Mouse (Mus musculus) right cerebral cortex, postnatal 14 days (tissue): ENCODE measurements around the gene C2.

ENCODE experiments used
- DNase-seq: peaks from one replicate; pipeline ENCODE4 v3.0.0; 2022

C2 gene

DNA sequence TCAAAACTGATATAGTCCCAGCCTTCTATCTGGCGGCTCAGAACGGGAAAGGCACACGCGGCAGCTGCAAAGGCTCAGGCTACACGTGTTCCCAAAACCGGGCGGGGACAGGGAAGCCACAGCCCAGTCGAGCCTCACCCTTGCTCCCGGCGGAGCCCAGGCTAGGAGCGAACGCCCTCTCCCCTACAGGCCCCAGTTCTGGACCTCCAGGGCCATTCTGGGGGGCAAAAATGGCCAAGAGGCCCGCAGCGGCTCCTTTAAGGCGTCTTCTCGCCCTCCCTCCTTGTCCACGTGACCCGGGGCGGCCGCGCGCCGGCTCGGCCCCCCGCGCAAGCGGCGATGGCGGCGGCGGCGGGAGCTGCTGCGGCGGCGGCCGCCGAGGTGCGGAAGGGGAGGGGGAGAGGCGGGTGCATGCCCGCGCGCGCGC is at the start of gene C2, which contains the start of gene Ehmt2:
TSS of gene C2 (minus strand) at position 106 of the 427 bp plus-strand sequence.
TSS of gene Ehmt2 (plus strand) at position 310 of the 427 bp plus-strand sequence.
- DNase-seq: peak; percentile 77

DNA sequence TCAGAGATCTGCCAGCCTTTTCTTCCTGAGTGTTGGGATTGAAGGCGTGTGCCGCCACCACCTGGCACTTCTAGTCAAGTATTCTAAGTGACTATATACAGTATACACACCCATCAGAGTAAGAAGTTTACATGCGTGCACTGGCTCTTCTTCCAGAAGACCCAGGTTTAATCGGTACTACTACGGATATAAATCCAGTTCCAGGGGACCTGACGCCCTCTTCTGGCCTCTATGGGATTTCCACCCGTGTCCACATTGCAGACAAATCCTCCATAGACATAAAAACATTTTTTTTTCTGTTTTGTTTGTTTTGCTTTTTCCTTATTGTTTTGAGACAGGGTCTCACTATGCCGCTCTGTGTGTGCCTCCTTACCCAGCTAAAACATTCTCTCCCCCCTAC is 49.5 kb upstream of the C2 start:
- DNase-seq: no peak

DNA sequence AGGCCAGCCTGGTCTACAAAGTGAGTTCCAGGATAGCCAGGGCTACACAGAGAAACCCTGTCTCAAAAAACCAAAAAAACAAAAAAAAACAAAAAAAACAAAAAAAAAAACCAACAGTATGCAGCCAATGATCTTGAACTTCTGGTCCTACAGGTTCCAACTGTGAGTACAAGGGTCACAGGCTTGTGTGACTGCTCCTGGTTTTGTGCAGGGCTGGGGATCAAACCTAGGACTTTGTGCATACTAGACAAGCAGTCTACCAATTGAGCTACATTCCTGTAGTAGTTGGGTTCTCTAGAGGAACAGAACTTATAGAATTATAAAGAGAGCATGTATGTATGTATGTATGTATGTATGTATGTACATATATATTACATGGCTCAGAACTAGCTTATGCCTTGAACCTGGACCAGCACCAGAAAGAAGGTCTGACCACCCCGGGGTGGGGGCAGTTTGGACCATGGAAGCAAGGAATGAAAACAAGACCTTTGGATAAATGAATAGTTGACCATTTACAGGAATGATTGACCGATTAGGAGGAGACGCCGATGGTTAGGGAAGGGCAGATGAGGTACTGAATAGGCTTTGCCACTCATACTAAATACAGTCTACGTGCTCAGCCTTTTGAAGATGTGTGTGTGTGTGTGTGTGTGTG is 48.5 kb upstream of the C2 start:
- no peak for DNase-seq

DNA sequence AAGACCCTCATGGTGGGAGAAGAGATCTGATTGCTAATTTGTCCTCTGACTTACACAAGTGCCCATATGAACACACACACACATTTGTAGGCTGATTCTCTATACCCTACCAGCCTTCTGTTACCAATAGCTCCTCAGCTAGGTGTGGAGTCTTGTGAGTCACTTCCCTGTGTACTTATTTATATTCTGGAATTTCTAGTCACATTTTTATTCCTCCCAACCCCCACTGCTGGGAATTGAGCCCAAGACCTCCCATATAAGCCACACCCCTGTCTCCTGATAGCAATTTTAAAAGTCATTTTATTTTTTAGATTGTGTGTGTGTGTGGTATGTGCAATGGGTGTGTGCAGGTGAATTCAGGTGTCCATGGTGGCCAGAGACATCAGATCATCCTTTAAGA is 46.3 kb upstream of the C2 start:
- no peak for DNase-seq

DNA sequence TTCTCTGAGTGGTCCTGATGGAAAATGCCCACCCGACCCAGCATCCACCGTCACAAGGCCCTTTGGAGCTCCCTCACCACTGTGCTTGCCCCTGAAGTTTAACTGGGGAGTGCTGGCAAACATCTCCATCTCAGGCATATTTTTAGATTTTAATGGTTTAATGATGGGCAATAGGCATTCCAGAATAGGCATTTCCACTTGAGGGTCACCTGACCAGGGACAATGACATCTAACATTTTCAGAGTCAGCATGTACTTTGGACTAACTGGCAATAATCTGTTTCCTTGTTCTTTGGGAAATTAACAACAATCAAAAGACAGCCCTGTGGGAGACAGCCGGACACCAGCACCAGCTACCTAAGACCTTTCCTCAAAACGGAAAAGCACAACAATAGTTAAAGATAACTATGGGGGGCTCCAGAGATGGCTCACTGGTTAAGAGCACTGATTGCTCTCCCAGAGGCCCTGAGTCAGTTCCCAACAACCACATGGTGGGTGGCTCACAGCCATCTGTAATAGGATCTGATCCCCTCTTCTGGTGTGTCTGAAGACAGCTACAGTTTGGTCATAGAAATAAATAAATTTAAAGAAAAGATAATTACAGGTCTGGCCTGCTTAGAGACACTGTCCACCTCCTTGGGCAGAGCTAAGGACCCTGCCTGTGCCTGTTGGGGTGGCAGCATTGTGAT is 45.2 kb upstream of the C2 start:
- DNase-seq: no peak

DNA sequence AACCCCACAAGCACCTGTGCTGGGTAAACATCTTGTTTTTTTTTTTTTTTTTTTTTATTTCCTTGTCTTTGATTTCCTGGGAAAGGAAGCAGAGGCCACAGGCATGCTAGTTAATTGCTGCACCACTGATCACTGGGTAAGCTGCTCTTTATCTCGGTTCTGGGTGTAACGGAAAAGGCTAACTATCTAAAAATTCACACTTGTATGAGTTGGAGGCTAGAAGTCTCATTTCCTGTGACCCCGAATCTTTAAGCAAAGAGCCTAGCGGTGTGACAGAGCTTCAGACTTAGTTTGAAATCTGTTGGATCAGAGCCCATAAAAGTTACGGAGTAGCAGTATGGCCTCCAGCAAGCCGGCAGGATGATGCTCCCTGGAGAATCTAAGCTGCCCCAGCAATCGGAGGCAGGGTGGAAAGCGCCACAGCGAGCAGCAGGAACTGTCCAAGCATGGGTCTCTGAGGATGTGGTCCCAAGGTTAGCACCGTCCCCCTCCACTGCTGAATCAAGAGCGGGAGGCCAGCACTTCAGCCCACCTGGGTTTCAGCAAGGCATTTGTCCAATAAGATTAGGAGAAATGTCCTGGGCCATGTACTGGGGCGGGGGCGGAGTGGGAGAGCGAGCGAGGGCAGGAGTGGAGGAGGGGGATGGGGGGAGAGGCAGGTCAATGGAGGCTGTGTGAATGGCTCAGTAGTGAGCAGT is 43.4 kb upstream of the C2 start:
- DNase-seq: no peak

DNA sequence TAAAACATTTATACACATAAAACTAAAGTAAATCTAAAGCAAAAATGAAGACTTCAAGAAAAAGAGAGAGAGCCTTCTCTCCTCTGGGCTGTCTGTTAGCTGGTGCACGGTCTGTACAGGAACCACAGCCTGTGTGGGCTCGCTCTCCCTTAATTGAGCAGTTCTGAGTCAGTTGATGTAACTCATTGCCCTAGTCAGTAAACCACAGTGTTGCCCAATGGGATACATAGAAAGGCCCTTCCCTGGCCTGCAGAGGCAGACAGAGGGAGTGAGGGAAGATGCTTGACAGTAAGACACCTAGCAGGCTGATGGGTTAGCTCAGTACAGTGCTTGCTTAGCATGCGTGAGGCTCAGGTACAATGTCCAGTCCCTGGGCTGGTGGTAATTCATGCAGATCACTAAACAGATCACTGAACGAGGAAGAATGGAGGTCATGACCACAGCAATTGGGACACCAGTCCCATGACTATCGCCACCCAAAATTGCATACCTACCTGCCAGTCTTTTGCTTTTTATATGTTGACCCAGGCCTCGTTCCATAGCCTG is 40.0 kb upstream of the C2 start:
- DNase-seq: no peak

DNA sequence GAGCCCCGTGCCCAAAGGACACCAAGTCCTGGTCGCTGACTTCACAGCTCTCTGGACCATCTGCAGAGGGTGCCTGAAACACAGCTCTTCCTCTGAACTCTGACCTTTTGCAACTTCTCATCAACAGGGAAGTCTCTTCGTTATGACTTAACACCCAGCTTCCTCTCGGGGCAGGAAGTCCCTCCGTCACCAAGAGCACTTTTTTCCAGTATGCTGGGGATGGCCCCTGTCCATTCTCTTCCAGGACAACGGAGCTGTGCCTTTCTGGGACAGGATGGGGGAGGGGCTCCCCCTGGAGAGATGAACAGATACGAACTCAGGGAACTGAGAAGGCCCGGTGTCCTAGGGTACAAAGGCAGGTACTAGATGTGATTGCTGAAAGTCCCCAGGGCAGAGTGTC is 36.8 kb upstream of the C2 start:
- no peak for DNase-seq

DNA sequence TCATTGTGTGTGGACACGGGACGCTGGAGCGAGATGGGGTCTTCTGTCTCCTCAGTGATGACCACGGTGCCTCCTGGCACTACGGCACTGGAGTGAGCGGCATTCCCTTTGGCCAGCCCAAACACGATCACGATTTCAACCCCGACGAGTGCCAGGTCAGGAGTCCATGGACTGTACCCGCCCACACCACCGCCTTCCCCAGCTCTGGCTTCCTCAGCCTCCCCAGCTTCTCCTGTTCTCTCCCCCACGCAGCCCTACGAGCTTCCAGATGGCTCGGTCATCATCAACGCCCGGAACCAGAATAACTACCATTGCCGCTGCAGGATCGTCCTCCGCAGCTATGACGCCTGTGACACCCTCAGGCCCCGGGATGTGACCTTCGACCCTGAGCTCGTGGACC is 36.0 kb upstream of the C2 start:
- DNase-seq: no peak

DNA sequence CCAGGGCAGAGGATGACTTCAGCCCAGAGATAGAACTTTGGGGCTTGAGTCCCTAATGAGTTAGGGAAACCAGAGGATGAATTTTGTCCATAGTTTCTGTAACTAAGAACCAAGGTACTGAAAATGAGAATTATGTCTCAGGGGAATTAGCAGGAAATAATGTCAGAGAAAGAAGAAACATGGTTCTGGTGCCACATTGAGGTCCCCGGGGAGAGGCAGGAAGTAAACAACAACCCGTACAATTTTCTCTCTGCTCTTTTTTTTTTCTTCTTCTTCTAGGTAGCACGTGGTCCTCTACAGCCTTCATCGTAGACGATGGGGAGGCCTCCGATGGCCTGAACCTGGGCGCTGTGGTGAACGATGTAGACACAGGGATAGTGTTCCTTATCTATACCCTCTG is 34.2 kb upstream of the C2 start:
- no peak for DNase-seq

DNA sequence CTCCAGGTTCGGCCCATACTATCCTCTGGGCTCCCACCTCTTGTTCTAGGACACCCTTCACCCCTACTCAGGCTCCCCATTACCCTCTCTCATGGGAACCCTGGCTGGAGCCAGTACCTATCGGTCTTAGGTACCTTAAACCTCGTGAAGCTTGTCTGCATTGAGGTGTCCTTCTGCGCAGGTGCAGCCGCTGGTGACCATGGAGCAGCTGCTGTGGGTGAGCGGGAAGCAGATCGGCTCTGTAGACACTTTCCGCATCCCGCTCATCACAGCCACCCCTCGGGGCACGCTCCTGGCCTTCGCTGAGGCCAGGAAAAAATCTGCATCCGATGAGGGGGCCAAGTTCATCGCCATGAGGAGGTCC is 33.7 kb upstream of the C2 start:
- DNase-seq: peak; percentile 43

DNA sequence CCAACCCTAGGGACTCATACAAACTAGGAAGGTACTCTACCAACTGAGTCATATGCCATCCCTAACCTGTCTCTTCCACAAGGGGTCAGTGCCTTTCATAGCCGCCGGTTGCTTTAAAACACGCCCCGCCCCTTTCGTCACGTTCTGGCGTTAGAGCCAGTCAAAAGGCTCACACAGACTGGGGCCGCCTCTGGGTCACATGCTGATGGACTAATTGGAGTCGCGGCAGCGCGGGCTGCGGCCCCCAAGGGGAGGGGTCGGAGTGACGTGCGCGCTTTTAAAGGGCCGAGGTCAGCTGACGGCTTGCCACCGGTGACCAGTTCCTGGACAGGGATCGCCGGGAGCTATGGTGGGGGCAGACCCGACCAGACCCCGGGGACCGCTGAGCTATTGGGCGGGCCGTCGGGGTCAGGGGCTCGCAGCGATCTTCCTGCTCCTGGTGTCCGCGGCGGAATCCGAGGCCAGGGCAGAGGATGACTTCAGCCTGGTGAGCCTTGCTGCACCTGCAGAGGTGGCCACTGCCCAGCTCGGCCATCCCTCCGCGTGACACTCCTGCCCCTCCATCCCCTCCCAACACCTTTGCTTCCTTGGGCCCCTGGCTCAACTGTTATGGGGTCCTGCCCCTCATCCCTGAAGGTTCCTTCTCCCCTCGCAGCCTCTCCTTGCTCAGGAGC is 33.1 kb upstream of the C2 start, which contains the start of gene Neu1:
TSS of gene Neu1 (plus strand) at position 193 of the 674 bp plus-strand sequence.
- peak; percentile 99 for DNase-seq

DNA sequence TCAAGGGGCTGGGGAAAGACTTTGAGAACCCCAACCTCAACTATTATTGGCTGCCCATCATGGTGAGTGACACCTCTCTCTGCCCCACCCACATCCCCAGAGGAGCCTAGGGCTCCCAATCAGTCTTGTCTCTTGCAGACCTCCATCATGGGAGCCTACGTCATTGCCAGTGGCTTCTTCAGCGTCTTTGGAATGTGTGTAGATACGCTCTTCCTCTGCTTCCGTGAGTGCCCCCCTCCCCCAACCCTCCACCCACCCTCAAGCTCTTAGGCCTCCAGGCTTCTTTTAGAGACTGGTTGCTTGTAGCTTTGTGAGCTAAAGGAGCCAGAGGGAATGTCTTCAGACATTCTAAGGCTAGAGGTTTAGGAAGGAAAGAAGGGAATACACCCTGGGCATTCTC is 30.8 kb upstream of the C2 start:
- no peak for DNase-seq

DNA sequence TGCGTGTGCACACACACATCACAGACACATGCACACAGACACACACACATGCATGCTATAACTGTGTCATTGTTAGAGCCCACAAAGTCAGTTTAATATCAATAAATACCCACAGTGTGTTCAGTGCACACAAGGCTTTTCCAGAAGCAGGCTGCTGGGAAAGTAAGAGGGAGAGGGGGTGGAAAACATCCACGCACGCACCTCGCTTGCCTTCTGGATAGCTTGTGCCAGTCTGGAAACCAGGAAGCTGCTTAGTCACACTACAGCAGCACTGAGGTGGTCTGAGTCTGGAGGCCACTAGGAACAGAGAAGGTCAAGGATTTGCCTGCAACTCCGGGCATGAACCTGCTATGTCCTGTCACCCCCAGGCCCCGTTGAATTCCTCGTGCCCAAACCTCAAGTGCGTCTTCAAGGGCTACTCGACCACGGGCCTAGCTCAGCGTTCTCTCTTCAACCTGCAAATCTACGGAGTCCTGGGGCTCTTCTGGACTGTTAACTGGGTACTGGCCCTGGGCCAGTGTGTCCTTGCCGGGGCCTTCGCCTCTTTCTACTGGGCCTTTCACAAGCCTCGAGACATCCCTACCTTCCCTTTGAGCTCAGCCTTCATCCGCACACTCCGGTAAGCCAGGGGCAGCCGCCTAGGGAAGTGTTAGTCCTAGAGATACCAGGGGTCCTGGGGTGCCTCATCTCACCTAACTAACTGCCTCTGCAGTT is 29.4 kb upstream of the C2 start:
- DNase-seq: no peak

DNA sequence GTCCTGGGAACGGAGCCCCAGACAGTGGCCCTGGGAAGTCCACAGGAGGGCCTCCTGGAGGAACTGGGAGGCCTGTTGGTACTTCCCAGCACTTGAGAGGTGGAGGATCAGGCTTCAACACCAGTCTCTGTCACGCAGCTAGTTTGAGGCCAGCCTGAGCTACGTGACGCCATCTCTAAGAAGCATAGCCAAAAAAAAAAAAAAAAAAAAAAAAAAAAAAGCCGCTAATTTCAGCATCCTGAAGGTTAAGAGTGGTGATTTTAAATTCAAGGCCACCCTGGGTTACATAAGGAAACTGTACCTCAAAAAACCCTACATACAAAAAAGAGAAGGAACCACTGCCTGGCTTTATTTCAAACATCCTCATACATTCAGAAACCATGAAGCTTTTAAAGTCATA is 26.2 kb upstream of the C2 start:
- no peak for DNase-seq

DNA sequence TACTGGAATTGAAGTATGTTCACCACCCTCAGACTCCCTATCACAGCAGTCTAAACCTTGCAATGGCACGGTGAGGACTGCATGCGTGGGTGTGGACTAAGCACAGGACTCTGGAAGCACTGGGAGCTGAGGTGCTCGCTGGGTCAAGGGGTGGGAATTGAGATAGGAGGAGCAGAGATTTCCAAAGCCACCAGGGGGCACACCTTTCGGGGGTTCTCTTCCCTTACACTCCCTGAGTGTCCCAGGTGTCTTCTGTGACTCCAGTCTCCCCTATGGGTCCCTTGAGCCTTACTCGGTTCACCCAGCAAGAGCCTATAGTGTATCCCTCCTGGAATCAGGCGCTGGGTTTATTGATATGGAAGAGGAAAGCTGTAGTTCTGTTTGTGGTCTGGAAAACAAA is 24.9 kb upstream of the C2 start:
- DNase-seq: no peak

DNA sequence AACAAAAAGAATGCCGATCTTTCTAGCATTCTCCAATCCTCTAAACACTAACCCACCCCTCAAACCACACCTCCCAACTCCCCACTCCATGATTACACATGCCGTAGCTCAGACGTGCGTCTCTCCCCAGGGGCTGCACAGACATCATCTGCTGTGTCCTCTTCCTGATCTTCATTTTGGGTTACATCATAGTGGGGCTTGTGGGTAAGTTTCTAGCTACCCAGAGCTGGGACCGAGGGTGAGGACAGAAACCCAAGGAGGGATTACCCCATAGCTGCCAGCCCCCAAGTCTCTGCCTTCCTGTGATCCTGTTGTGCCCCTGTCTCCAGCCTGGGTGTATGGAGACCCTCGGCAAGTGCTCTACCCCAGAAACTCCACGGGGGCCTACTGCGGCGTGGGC is 19.1 kb upstream of the C2 start:
- DNase-seq: no peak

DNA sequence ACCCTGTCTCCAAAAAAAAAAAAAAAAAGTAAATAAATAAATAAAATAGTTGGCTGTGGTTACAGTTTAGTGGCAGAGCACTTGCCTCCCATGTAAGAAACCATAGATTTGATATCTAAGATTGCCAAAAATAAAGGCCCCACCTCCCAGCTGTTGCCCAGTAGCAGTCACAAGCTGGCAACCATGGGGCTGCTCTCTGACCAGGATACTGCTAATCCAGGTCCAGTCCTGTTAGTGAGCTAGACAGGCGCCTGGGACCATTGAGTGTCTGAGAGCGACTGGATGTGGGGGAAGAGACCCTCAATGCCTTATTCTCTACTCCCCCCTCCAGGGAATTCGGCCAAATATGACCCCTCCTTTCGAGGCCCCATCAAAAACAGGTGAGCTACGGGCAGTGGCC is 18.3 kb upstream of the C2 start:
- no peak for DNase-seq

DNA sequence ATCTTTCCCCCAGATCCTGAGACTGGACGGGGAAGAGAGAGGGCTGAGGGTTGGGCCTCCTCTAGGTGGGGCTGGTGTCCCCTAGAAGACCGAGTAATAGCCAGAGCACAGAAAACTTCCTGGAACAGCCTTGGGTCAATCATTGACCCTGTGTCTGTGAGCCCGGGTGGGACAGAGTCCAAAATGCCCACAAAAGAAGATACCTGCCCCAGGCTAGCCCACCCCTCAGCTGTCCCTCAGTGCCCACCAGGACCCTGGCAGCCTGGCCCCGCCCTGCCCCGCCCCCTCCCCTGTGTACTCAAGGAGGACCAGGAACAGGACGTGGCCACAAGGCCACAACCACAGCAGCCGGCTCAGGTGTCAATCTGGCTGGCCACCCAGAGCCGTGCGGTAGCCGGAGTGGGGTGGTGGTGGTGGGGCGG is 17.4 kb upstream of the C2 start:
- DNase-seq: no peak

DNA sequence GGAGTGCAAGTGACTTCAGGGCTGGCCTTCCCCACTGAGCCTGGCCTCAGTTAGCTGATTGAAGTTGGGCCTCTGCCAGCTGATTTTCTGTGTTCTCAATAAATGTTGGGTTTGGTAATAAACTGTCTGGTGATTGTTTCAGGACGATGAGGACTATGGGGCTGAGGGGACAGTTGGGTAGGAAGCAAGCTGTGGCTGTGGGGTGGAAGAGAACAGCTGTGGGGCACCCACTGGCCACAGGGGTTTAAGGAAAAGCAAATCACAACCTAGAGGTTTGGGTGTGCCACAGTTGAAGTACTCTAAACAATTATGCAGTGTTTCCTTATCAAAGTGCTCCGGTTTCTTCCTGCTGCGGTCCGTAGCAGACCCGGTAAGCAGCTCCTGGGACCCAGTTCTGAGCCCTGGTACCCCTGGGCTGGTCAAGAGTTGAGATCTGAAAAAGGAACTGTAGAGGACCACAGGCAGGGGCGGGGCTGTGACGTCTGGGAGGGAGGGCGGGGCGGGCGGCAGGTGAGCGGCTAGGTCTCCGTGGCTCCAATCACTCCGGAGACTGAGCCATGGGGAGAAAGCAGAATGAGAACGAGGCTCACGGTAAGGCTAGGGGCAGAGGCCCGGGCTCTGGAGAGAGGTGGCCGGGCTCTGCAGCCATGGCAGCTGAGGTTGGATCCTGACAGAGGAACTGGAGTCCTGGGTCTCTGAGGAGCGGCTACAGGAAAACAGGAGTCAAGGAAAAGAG is 16.0 kb upstream of the C2 start, which contains the start of gene Slc44a4:
TSS of gene Slc44a4 (plus strand) at position 537 of the 736 bp plus-strand sequence.
- no peak for DNase-seq

DNA sequence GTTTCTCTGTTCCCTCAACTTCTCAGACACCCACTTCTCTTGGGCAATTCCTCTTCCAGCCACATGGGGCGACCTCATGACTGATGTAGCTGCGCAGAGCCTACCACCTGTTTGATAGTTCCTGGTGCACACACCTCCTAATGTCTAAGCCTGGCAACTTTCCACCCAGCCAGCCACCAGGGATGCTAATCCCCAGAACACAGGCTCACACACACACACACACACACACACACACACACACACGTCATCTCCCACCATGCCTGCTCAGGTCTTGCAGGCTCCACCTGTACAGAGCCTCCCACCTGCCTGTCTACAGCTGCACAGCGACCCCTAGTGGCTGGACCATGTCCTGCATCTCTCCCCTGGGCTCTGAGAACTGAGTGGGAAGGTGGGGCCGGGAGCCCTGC is 13.9 kb upstream of the C2 start:
- peak; percentile 68 for DNase-seq

DNA sequence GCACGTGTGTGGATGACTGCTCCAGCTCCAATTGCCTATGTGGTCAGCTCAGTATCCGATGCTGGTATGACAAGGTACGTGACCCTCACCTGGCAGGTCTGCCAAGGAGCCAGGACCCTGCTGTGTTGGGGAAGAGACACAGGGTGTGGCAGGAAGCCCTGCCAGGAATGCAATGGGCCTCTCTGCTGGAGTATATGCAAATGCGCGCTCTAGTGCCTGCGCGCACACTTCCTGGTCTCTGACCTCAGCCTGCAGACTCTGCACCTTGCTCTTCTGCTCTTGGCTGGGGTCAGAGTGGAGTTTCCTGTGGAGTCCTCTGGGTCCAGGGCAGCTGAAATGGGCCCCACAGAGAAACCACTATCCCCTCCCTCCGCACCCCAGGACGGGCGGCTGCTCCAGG is 12.9 kb upstream of the C2 start:
- DNase-seq: no peak
